Mouse (Mus musculus): Measurements from ENCODE around the gene Card9.

DNA sequence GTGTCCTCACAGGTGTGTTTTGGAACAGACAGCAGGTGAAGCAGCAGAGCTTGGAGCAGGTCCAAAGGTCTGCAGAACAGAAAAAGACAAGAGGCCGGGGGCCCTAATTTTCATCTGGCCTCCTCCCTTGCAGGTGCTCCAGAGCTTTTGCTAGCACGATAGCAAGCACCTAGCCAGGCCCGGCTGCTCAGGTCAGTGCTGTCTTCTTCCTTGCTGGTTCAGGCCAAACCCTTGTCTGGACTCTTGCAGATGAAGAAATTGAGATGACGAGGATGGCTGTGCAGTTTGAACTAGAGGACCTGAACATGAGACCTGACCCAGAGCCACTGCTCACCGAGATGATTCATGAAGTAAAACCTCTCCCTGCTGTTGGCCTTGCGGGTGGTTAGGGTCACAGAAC is 30.9 kb upstream of the Card9 start:
- TF ChIP-seq CTCF (IDR thresholded peaks at IDR 0.05; ENCODE audit: insufficient read depth, low read length) (no peak), POLR2A (IDR thresholded peaks at IDR 0.05; ENCODE audit: borderline replicate concordance, extremely low read depth, low read depth, low read length) (no peak)

All from lung, adult 2 months (tissue).